Mouse (Mus musculus) brown adipose tissue, adult 24 weeks (tissue): ENCODE results near the gene Hoxb5. TPM values are rescaled to one million over a fixed set of nuclear protein-coding genes. Genes with fewer than 3 reads are reported as not detected.

Experiments used
- H3K27ac ChIP-seq: fragments of 200-500 bp; replicated peaks from 2 replicates; pipeline ENCODE4 v1.5.1; 2012; ENCODE audit warnings: low read depth, mild to moderate bottlenecking, low read length
- H3K4me1 ChIP-seq: fragments of 200-500 bp; 2 replicates; pipeline ENCODE4 v1.6.1; 2012; ENCODE audit warnings: low read length, mixed read lengths; ENCODE audit not compliant: control insufficient read depth, insufficient read depth, insufficient read length
- H3K4me3 ChIP-seq: fragments of 200-500 bp; 2 replicates; pipeline ENCODE4 v1.5.1; 2012; ENCODE audit warnings: low read depth, mild to moderate bottlenecking, low read length, moderate library complexity; ENCODE audit not compliant: insufficient read depth
- polyA plus RNA-seq: library from polyadenylated mRNA; stranded (reverse); fragments of >200 nt; gene quantifications from 2 replicates; pipeline ENCODE4 v1.2.4, GENCODE M21; 2012; ENCODE audit not compliant: missing spikeins, insufficient read depth, insufficient read length

Hoxb5 gene
- polyA plus RNA-seq, 1 experiment, result 1.1 TPM

DNA sequence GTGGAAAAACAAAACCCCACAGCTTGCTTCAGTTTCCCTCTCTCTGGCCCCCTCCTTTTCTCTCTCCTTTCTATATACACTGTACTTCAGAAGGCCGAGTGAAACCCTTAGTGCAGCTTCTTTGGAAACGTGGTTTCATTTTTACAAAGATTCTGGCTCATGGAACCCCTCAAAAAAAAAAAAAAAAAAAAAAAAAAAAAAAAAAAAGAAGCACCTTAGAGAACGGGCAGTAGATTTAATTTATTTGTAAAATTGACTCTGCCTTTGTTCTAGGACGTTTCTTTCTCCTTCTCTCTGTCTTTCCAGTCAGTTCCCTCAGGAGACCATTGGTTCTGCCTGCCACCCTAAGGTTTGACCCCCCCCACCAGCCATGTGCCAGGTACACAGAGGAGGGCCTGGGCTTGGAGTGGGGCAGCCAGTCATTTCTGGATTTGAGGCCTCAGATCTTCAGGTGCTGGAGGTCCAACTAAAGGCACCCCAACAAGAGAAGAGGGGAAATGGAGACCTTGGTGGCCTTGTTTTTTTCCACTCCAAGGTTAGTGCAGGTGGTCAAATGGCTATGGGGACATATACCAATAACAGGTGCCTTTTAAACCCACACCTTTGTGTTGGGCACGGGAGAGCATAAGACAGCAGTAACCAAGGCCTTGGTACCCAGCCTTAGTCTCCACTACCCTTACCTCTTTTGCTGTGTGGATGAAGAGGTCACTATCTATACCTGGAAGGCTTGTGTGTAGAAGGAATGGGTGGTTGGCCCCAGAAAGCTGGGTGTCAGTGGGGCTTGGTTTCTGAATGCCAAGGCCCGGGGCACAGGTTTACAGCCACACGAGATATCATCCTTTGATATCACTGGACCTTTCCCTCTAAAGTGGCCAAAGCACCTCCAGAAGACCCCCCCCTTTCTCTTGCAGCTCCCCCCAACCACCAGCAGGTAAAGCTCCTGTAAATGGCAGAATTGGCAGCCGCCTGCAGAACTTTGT lies 22.4 kb upstream of the Hoxb5 start:
- H3K27ac ChIP-seq, result no peak overlapping the region

DNA sequence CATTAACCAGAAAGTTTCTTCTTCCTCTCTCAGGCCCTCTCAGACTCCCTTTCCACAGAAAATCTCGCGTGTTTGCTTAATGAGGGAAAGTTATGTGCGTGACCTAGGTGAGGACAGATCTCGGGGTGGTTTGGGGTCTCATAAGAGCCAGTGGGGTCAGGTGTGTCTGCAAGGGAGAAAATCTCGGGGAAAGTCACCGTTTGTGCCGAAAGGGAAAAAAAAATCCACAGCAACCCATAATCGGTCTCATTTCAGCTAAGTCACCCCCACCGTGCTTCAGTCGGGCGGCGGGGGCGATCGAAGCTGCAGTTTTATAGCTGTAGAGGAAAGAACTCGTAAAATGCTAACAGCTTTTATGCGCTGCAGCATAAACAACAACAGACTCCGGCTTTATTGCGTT lies 21.7 kb upstream of the Hoxb5 start:
- peak overlapping the region; percentile 35 for H3K4me3 ChIP-seq
- no peaks in the 10 kb centered on the region for H3K4me1 ChIP-seq
- H3K27ac ChIP-seq, result no peak overlapping the region

More for the DNA sequence above, 22.4 kb upstream of the Hoxb5 start:
- Histone ChIP-seq H3K4me3 (peak overlapping the region; percentile 35; the same call in 1 of the 2 replicates), H3K4me1 (no peaks in the 10 kb centered on the region)

DNA sequence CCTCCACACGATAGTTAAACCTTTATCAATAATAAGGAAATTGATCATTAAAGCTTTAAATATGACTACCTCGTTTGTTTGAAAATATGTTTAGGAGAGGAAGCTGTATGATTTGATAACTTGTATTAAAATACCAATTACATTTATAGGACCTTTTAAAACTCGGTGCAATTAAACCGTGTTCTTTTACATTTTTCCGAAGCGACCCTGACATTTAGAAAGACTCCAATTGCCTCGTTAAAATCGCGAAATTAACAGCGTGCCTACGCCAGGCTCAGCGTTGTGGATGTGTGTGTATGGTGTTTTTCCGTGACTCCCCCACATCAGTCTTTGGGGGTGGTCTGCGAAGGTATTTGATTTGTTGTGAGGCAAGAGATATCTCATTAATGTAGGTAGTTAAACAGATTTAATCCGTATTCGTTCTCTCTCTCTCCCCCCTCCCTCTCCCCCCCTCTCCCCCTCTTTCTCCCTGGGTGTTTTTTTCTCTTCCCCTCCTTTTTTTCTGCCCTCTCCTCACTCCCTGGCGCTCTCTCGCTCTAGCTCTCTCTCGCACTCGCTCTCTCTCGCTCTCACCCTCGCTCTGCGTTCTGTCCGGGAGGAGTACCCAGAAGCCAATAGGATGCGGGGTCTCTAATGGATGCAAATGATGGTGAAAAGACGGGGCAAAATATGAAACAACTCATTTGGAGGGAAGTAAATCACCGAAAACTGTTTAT lies 21.1 kb upstream of the Hoxb5 start, which contains the start of gene Hoxb8:
Gene Hoxb8, plus strand, starts transcription at position 51 of the 716 bp plus-strand sequence.
- no peak within 1 kb of the TSS for H3K27ac ChIP-seq
- H3K4me3 ChIP-seq, result peak within 1 kb of the TSS; percentile 58

DNA sequence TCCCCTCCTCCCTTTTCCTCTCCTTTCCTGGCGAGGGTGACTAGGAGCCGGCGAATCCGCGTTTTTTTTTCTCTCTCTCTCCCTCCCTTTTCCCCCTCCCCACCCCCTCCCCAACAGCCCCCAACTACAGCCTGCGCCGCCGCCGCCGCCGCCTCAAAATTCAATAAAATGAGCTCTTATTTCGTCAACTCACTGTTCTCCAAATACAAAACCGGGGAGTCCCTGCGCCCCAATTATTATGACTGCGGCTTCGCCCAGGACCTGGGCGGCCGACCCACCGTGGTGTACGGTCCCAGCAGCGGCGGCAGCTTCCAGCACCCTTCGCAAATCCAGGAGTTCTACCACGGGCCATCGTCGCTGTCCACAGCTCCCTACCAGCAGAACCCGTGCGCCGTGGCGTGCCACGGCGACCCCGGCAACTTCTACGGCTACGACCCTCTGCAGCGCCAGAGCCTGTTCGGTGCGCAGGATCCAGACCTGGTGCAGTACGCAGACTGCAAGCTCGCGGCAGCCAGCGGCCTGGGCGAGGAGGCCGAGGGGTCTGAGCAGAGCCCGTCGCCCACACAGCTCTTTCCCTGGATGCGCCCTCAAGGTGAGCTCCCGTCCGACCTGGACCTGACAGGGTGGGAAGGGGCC lies 20.2 kb upstream of the Hoxb5 start:
- Histone ChIP-seq H3K27ac (no peak overlapping the region), H3K4me3 (peak overlapping the region; percentile 58), H3K4me1 (no peaks in the 10 kb centered on the region)

More for the DNA sequence above, 21.1 kb upstream of the Hoxb5 start, which contains the start of gene Hoxb8:
- no peaks in the 10 kb centered on the region for H3K4me1 ChIP-seq

DNA sequence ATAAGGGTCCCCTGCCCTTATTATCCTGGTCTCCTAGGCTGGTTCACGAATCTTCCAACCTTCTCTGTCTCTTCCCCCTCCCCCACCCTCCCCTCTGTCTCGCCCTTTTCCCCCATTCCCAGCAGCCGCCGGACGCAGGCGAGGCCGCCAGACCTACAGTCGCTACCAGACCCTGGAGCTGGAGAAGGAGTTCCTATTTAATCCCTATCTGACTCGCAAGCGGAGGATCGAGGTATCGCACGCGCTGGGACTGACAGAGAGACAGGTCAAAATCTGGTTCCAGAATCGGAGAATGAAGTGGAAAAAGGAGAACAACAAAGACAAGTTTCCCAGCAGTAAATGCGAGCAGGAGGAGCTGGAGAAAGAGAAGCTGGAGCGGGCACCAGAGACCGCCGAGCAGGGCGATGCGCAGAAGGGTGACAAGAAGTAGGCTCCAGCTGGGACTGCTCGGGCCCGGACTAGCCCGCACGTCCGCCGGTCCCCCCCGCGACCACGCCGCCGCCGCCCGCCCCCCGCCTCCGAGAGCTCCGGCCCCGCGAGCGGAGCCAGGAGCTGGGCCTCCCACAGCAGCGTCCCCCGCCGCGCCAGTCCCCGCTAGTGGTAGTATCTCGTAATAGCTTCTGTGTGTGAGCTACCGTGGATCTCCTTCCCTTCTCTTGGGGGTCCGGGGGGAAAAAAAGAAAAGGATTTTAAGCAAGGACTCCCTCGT lies 18.9 kb upstream of the Hoxb5 start:
- Histone ChIP-seq H3K4me1 (no peaks in the 10 kb centered on the region), H3K4me3 (peak overlapping the region; percentile 77), H3K27ac (peak overlapping the region; percentile 96)

DNA sequence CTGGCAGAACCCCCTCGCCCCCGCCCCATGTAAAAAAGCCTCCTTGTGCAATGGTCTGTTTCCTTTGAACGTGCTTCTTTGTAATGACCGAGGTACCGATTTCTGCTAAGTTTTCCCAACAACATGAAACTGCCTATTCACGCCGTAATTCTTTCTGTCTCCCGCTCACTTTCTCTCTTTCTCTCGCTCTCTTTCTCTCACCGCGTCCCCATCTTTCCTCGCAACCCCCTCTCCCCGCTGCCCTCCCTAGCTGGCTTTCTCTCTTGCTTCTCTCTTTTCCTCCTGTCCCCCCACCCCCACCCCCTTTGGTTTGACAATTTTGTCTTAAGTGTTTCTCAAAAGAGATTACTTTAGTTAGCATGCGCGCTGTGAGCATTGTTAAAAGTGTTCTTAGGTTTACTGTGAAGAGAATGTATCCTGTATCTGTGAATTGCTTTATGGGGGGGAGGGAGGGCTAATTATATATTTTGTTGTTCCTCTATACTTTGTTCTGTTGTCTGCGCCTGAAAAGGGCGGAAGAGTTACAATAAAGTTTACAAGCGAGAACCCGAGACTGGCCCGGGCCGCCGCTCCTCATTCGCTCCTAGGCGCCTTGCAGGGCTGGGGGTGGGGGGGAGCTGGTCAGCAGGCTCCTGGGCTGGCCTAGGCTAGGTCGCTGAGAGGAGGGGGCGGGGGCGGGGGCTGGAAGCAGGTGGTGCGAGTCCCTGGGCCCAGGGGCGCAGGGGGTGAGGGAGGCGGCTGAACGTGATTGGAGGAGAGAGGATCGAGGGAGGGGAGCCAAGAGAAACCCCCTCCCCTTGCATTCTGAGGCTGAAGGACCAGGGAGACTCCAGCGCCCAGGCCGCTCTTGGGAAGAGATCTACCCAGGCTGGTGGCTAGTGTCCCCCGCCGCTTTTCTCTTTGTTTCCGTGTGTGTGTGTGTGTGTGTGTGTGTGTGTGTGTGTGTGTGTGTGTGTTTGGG lies 18.1 kb upstream of the Hoxb5 start:
- no peaks in the 10 kb centered on the region for H3K4me1 ChIP-seq
- H3K27ac ChIP-seq, result peak overlapping the region; percentile 95
- peak overlapping the region; percentile 77 for H3K4me3 ChIP-seq

DNA sequence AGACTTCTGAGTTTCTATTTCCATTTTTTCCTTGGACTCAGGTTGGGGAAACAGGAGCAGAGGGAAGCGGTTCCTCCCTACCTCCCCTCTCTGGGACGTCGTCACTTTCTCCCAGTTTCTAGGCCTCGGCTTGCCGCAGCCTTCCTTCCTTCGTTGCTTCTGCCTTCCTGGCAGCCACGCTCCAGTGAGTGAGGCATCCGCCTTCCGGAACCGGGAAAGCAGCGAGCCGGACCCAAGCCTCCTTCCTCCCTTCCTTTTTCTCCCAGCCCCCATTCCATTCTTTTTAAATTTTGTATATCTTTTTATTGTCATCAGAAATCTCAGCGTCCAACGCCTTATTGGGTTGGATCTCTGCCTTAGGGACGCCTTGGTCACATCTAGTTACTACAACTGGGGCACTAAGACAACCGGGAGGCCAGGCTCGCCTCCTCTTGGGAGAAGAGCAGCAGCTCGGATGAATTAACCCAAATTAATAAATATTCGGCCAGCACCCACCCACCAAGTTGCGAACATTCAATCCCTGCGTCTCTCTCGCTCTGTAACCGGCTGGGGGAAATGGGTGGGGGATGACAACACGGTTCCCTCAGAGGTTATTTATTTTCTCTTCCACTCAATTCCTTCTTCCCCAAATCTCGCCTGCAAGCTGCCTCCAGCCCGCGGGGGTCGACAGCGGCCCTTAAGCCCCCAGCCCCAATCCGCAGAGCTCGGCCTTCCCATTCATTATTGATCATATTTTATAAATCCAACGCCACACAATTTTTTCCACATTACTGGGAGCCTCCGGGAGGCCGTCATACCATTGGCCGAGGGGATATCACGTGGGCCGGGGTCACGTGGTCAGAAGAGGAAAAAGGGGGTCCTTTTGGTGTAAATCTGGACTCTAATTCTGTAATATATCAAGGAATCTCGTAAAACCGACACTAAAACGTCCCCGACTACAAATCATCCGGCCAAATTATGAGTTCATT lies 17.1 kb upstream of the Hoxb5 start, which contains the start of gene Hoxb7:
Gene Hoxb7, plus strand, starts transcription at position 853 of the 968 bp plus-strand sequence.
- Histone ChIP-seq H3K4me1 (no peaks in the 10 kb centered on the region), H3K27ac (peak within 1 kb of the TSS; percentile 95), H3K4me3 (peak within 1 kb of the TSS; percentile 77)

DNA sequence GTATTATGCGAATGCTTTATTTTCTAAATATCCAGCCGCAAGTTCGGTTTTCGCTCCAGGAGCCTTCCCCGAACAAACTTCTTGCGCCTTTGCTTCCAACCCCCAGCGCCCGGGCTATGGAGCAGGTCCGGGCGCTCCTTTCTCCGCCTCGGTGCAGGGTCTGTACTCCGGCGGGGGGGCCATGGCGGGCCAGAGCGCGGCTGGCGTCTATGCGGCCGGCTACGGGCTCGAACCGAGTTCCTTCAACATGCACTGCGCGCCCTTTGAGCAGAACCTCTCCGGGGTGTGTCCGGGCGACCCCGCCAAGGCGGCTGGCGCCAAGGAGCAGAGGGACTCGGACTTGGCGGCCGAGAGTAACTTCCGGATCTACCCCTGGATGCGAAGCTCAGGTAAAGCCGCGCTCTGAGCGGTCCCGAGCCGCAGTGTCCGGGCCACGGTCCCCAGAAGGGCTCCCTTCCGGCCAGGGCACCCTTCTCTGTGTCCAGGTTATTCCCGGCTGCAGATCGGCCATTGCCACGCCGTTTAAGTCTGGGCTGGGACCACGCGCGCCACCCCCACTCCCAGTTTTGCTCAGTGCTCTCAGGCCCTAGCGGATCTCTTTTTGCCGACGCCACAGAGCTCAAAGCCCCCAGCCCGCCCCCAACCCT lies 16.3 kb upstream of the Hoxb5 start:
- Histone ChIP-seq H3K4me1 (no peaks in the 10 kb centered on the region), H3K27ac (peak overlapping the region; percentile 68), H3K4me3 (peak overlapping the region; percentile 77)

DNA sequence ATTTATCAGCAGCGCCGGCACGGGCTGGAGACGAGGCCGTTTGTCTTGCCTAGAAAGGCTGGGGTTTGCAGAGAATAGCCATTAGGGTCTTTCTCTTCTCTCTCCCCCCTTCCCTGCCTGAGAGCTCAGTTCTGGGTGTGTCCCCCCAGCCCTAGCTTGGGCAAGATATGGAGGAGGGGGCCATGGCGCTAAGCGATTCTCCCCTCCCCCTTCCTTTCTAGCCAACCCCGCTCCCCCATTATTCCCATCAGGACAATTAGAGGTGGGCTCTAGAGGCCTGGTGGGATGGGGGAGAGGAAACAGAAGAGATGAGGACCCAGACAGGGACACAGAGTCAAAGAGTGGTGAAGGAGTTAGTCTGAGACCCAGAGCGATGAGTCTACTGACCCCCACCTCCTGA lies 15.7 kb upstream of the Hoxb5 start:
- Histone ChIP-seq H3K4me3 (peak overlapping the region; percentile 77), H3K27ac (no peak overlapping the region), H3K4me1 (no peaks in the 10 kb centered on the region)

DNA sequence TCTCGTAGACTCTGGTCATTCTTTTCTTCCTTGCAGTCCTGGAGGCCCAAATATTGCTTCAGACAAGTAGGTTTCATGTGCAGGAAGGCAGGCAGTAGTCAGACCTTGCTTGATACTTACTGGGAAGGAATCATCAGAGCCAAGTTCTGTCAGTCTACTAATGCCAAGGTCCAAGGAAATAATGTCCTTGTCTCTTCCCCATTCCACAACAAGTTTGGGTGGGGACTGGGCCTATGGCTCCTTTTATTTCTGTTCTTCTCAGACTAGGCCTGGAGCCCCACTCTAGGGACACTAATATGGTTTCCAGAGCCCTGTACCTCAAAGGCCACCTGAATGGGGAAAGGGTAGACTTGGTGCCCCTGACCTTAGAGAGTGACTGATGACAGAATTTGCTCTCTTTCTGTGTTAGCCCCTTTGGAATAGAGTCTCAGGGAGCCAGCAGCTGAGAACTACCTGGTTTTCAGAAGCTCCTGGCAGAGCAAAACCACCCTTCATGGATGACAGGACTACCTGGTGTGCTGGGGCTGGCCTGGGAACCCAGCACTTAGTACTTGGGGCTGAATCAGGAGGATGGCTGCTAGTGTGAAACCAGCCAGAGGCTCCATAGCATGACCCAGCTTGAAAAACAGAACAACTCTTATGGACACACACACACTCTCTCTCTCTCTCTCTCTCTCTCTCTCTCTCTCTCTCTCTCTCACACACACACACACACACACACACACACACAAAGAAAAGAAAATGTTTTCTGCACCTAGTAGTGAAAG lies 14.5 kb upstream of the Hoxb5 start:
- Histone ChIP-seq H3K4me3 (no peak overlapping the region), H3K27ac (no peak overlapping the region)

DNA sequence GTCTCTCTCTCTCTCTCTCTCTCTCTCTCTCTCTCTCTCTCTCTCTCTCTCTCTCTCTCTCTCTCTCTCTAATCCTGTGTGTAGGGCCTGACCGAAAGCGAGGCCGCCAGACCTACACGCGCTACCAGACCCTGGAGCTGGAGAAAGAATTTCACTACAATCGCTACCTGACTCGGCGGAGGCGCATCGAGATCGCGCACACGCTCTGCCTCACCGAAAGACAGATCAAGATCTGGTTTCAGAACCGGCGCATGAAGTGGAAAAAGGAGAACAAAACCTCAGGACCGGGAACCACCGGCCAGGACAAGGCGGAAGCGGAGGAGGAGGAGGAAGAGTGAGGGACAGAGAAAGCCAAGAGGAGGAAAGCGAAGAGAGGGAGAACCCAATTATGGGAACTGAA lies 13.8 kb upstream of the Hoxb5 start:
- Histone ChIP-seq H3K4me3 (no peak overlapping the region), H3K27ac (no peak overlapping the region)

More for the DNA sequence above, 14.5 kb upstream of the Hoxb5 start:
- H3K4me1 ChIP-seq, result no peaks in the 10 kb centered on the region

DNA sequence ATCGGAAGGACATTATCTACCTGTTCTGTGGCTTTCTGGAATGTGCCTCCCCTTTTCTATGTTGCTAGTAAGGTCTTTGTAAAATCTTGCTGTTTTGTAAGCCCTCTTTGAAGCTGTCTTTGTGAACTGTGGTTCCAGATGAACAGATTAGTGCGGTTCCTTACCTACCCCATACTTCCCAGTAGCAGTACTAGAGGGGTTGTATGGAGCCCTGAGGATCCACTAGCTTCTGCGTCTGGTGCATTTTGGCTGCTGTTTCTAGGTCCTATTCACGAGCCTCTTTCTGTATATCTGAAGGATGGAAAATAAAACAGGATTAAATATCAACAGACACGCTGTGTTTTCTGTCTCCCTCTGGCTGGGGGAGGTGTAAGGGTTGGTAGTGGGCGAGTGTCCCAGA lies 13.3 kb upstream of the Hoxb5 start:
- H3K4me3 ChIP-seq, result no peak overlapping the region
- no peaks in the 10 kb centered on the region for H3K4me1 ChIP-seq
- 0 out of 2 replicates have a peak overlapping the region, but pooled peaks have one; percentile 69 for H3K27ac ChIP-seq

More for the DNA sequence above, 13.8 kb upstream of the Hoxb5 start:
- no peaks in the 10 kb centered on the region for H3K4me1 ChIP-seq
